Mouse (Mus musculus): ENCODE results near the gene Cers2. TPM values are rescaled to one million over a fixed set of nuclear protein-coding genes. Genes with fewer than 3 reads are reported as not detected.

Gene Cers2
- 417 TPM for polyA plus RNA-seq (2014; fragmentation: Illumina TruSeq; extraction: RNeasy Lipid Tissue Mini Kit (QIAGEN cat#74804); ENCODE audit: low read depth, low replicate concordance)

DNA sequence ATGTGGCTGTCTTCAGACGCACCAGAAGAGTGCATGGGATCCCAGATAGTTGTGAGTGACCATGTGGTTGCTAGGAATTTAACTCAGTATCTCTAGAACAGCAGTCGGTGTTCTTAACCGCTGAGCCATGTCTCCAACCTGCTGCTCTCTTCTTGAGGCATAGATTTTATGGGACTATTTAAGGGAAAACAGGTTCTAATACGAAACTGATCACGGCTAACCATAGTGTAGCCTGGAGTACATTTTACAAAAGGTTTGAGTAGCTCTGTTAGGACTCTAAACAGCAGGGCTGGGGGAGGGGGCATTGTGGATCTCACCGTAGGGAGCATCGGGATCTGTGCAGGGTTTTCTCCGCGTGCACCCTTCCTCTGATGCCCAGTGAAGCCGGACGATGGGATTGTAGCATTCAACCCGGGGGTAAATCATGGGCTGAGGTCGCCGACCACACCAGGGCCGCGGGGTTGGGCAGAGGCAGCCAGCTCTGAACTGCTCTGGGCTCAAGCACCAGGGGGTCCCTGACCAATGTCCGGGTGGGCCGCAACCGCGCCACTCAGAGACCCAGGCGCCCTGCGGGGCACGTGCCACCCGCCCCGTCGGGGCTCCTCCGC, at the start of gene Cers2:
Gene Cers2 (plus strand): TSS at position 306 of the 608 bp plus-strand sequence.

DNA sequence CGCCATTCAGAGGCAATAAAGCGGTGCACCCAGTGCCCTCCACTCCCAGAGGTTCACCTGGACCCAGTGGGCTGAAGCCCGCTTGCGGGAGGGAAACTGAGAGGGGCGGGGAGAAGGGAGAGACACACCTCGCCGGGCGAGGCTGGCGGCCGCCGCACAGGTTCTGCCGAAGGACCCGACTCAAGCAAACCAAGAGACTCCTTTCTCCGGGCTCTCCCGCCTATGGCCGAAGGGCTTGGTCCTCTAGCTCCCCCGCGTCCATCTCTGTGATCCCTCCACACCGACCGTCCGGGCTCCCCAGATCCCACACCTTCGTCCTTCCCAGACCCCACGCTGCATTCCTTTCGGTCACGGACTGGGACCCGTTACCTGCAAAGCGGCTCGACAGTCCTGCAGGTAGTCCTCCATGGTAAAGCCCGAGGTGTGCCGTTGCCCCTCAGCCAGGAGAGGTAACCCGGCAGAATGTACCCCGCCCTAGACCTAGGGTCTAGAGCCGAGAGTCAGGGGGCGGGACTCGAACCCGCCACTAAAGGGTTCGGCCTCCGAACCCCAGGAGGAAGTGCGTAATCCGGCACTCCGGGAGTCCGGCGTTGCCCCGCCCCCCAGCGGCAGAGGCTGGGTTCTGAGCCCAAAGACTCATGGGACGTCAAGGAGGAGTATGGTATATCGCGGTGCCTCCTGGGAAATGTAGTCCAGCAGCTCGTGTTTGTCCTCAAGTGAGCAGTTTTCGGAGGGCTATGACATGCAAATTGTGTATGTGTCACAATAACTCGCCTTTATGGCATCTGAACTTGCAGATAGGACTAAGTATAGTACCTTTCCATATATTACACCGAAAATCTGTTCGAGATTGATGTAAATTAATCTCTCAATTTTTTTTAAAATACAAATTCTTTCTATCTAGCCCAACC, 33.1 kb upstream of the Cers2 start, which contains the start of the genes Mindy1 and Prune1:
Gene Mindy1 (plus strand): TSS at position 130 of the 911 bp plus-strand sequence.
Gene Prune1 (minus strand): TSS at position 861 of the 911 bp plus-strand sequence.

DNA sequence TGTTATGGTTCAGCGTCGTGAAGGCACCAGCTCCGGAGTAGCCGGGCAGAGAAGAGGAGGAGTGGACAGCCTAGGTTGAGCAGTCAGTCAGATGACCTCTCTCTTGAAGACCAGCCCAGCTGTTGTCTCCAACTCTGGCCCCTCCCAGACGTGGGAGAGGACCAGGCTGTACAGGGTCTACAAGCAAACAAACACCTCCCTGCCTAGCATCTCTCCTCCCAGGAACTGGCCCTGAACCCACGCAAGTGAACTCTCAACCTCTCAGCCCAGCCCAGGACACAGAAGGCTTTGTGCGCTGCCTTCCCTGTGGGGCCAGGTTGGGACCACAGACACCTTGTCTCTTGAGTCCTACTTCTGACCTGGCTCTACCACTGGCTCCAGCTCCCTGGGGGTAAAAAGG, 7.5 kb upstream of the Cers2 start, which contains the start of gene Anxa9:
Gene Anxa9 (minus strand): TSS at position 77 of the 400 bp plus-strand sequence.

DNA sequence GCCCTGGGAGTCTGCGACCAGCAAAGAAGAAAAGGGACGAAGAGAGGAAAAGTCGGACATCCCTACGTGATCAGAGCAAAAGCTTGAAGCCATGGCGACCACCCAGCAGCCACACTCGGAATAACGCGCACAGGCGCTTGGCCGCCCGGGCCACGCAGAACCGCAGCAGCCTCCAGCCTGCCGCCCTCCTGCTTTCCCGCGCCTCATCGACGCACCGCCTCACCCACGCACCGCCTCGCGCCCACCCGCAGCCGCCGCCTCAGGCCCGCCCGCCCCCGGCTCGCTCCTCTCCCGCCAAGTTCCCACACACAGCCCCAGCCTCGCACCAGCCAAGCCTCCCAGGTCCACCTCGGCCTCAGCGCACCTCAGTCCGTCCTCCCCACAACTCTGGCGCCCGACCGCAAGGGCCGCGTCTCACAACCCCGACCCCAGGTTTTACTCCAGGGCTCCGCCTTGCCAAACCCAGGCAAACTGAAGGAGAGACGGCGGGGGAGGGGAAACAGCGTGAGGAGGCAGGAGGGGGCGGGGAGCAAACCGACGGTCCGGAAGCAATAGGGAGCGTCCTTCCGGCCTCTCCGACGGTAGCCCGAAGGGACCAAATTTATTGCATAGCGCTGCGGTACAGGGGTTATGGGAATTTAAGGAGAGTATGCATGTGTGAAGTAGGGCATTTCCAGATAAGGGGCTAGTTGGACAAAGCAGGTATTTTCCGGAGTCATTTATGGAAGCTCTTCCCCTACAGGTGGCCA, 42.3 kb downstream of the Cers2 start, which contains the start of gene Setdb1:
Gene Setdb1 (minus strand): TSS at position 502 of the 749 bp plus-strand sequence.

Other genes starting within 250 kb of the Cers2 start
- 5.5 TPM for gene Pip5k1a, start 207.9 kb upstream of the Cers2 start, polyA plus RNA-seq (2014; fragmentation: Illumina TruSeq; extraction: RNeasy Lipid Tissue Mini Kit (QIAGEN cat#74804); ENCODE audit: low read depth, low replicate concordance)
- 4.8 TPM for gene Vps72, start 203.8 kb upstream of the Cers2 start, polyA plus RNA-seq (2014; fragmentation: Illumina TruSeq; extraction: RNeasy Lipid Tissue Mini Kit (QIAGEN cat#74804); ENCODE audit: low read depth, low replicate concordance)
- not detected for gene Tmod4, start 190.3 kb upstream of the Cers2 start, polyA plus RNA-seq (2014; fragmentation: Illumina TruSeq; extraction: RNeasy Lipid Tissue Mini Kit (QIAGEN cat#74804); ENCODE audit: low read depth, low replicate concordance)
- 11.2 TPM for gene Scnm1, start 180.8 kb upstream of the Cers2 start, polyA plus RNA-seq (2014; fragmentation: Illumina TruSeq; extraction: RNeasy Lipid Tissue Mini Kit (QIAGEN cat#74804); ENCODE audit: low read depth, low replicate concordance)
- 2.8 TPM for gene Lysmd1, start 180.7 kb upstream of the Cers2 start, polyA plus RNA-seq (2014; fragmentation: Illumina TruSeq; extraction: RNeasy Lipid Tissue Mini Kit (QIAGEN cat#74804); ENCODE audit: low read depth, low replicate concordance)
- not detected for gene Tnfaip8l2, start 172.4 kb upstream of the Cers2 start, polyA plus RNA-seq (2014; fragmentation: Illumina TruSeq; extraction: RNeasy Lipid Tissue Mini Kit (QIAGEN cat#74804); ENCODE audit: low read depth, low replicate concordance)
- gene Sema6c, start 154.3 kb upstream of the Cers2 start, polyA plus RNA-seq (2014; fragmentation: Illumina TruSeq; extraction: RNeasy Lipid Tissue Mini Kit (QIAGEN cat#74804); ENCODE audit: low read depth, low replicate concordance): 0.32 TPM
- 11.3 TPM for gene Gabpb2, start 96.9 kb upstream of the Cers2 start, polyA plus RNA-seq (2014; fragmentation: Illumina TruSeq; extraction: RNeasy Lipid Tissue Mini Kit (QIAGEN cat#74804); ENCODE audit: low read depth, low replicate concordance)
- gene Cdc42se1, start 86.1 kb upstream of the Cers2 start, polyA plus RNA-seq (2014; fragmentation: Illumina TruSeq; extraction: RNeasy Lipid Tissue Mini Kit (QIAGEN cat#74804); ENCODE audit: low read depth, low replicate concordance): 5.0 TPM
- gene Mllt11, start 82.6 kb upstream of the Cers2 start, polyA plus RNA-seq (2014; fragmentation: Illumina TruSeq; extraction: RNeasy Lipid Tissue Mini Kit (QIAGEN cat#74804); ENCODE audit: low read depth, low replicate concordance): 2.3 TPM
- not detected for gene Gm128, start 73.2 kb upstream of the Cers2 start, polyA plus RNA-seq (2014; fragmentation: Illumina TruSeq; extraction: RNeasy Lipid Tissue Mini Kit (QIAGEN cat#74804); ENCODE audit: low read depth, low replicate concordance)
- gene Bnipl, start 63.6 kb upstream of the Cers2 start, polyA plus RNA-seq (2014; fragmentation: Illumina TruSeq; extraction: RNeasy Lipid Tissue Mini Kit (QIAGEN cat#74804); ENCODE audit: low read depth, low replicate concordance): not detected
- gene Mindy1, start 33.4 kb upstream of the Cers2 start, polyA plus RNA-seq (2014; fragmentation: Illumina TruSeq; extraction: RNeasy Lipid Tissue Mini Kit (QIAGEN cat#74804); ENCODE audit: low read depth, low replicate concordance): 110 TPM
- gene Prune1, start 32.7 kb upstream of the Cers2 start, polyA plus RNA-seq (2014; fragmentation: Illumina TruSeq; extraction: RNeasy Lipid Tissue Mini Kit (QIAGEN cat#74804); ENCODE audit: low read depth, low replicate concordance): 5.4 TPM
- 0.26 TPM for gene Anxa9, start 7.6 kb upstream of the Cers2 start, polyA plus RNA-seq (2014; fragmentation: Illumina TruSeq; extraction: RNeasy Lipid Tissue Mini Kit (QIAGEN cat#74804); ENCODE audit: low read depth, low replicate concordance)
- 9.3 TPM for gene Setdb1, start 42.4 kb downstream of the Cers2 start, polyA plus RNA-seq (2014; fragmentation: Illumina TruSeq; extraction: RNeasy Lipid Tissue Mini Kit (QIAGEN cat#74804); ENCODE audit: low read depth, low replicate concordance)
- gene 4930558C23Rik, start 88.0 kb downstream of the Cers2 start, polyA plus RNA-seq (2014; fragmentation: Illumina TruSeq; extraction: RNeasy Lipid Tissue Mini Kit (QIAGEN cat#74804); ENCODE audit: low read depth, low replicate concordance): not detected
- gene Arnt, start 119.6 kb downstream of the Cers2 start, polyA plus RNA-seq (2014; fragmentation: Illumina TruSeq; extraction: RNeasy Lipid Tissue Mini Kit (QIAGEN cat#74804); ENCODE audit: low read depth, low replicate concordance): 23.7 TPM
- 0.34 TPM for gene Ctsk, start 184.5 kb downstream of the Cers2 start, polyA plus RNA-seq (2014; fragmentation: Illumina TruSeq; extraction: RNeasy Lipid Tissue Mini Kit (QIAGEN cat#74804); ENCODE audit: low read depth, low replicate concordance)
- 61.6 TPM for gene Ctss, start 212.0 kb downstream of the Cers2 start, polyA plus RNA-seq (2014; fragmentation: Illumina TruSeq; extraction: RNeasy Lipid Tissue Mini Kit (QIAGEN cat#74804); ENCODE audit: low read depth, low replicate concordance)
- not detected for gene Hormad1, start 244.9 kb downstream of the Cers2 start, polyA plus RNA-seq (2014; fragmentation: Illumina TruSeq; extraction: RNeasy Lipid Tissue Mini Kit (QIAGEN cat#74804); ENCODE audit: low read depth, low replicate concordance)